Mouse (Mus musculus) cortical plate, adult 2 months (tissue): Measurements from ENCODE around the gene Dennd2a. TPM values are rescaled to one million over a fixed set of nuclear protein-coding genes. Genes with fewer than 3 reads are reported as not detected.
A peak's percentile ranks its signal among the peaks of the same experiment; 100 is the strongest.

Source experiments
- H3K27ac ChIP-seq: fragments of 200-500 bp; 2 replicates; pipeline ENCODE4 v1.5.1; 2012; ENCODE audit warnings: low read length, control low read depth, inconsistent platforms; ENCODE audit not compliant: insufficient read depth
- H3K4me1 ChIP-seq: fragments of 200-500 bp; 2 replicates; pipeline ENCODE4 v1.6.1; 2011; ENCODE audit warnings: low read length; ENCODE audit not compliant: control insufficient read depth, insufficient read depth
- H3K4me3 ChIP-seq: fragments of 200-500 bp; 2 replicates; pipeline ENCODE4 v1.5.1; 2011; ENCODE audit warnings: mild to moderate bottlenecking, low read length, control low read depth; ENCODE audit not compliant: insufficient read depth
- CTCF ChIP-seq: fragments of 200-500 bp; IDR thresholded peaks from 2 replicates; pipeline ENCODE4 v1.5.1; 2011; ENCODE audit warnings: mild to moderate bottlenecking, control low read depth, low read length; ENCODE audit not compliant: insufficient read depth; ENCODE audit errors: extremely low read depth
- POLR2A ChIP-seq: fragments of 200-500 bp; IDR thresholded peaks from 2 replicates; pipeline ENCODE4 v1.6.1; 2011; ENCODE audit warnings: mild to moderate bottlenecking, low read length, control low read depth; ENCODE audit not compliant: insufficient read depth; ENCODE audit errors: extremely low read depth
- polyA plus RNA-seq: library from polyadenylated mRNA; depleted of rRNA; stranded (reverse); fragments of >200 nt; gene quantifications from 2 replicates; pipeline ENCODE4 v1.2.3, GENCODE M21; 2012

The Dennd2a gene
- polyA plus RNA-seq, 1 experiment: 13.1 TPM

- Histone ChIP-seq H3K27ac (no peak overlapping the region), H3K4me1 (no peaks in the 10 kb centered on the region), H3K4me3 (no peak overlapping the region)
- TF ChIP-seq CTCF (no peak), POLR2A (no peak)
Observed at GRCm38 (mm10) chr6:39430722-39431121, 126.9 kb downstream of the Dennd2a start.

- no peak overlapping the region for H3K4me3 ChIP-seq
- TF ChIP-seq CTCF (no peak), POLR2A (no peak)
- no peak overlapping the region for H3K27ac ChIP-seq
- H3K4me1 ChIP-seq: no peaks in the 10 kb centered on the region
Observed at GRCm38 (mm10) chr6:39429007-39429788, 128.5 kb downstream of the Dennd2a start.

- Histone ChIP-seq H3K4me1 (peaks cover 2% of the 10 kb centered on the region; the same call in 1 of the 2 replicates), H3K27ac (no peak overlapping the region), H3K4me3 (no peak overlapping the region)
- no peak for TF ChIP-seq POLR2A
- TF ChIP-seq CTCF: no peak
Observed at GRCm38 (mm10) chr6:39427276-39428003, 130.2 kb downstream of the Dennd2a start.

GRCm38 (mm10) chr6:39426725-39427124, 130.9 kb downstream of the Dennd2a start:
- Histone ChIP-seq H3K27ac (no peak overlapping the region), H3K4me1 (peaks cover 2% of the 10 kb centered on the region; the same call in 1 of the 2 replicates)

GRCm38 (mm10) chr6:39425181-39425580, 132.5 kb downstream of the Dennd2a start:
- no peak overlapping the region for H3K27ac ChIP-seq
- TF ChIP-seq CTCF (no peak), POLR2A (no peak)

More at GRCm38 (mm10) chr6:39426725-39427124, 130.9 kb downstream of the Dennd2a start:
- TF ChIP-seq CTCF (no peak), POLR2A (no peak)
- H3K4me3 ChIP-seq: no peak overlapping the region

GRCm38 (mm10) chr6:39423686-39424085, 134.0 kb downstream of the Dennd2a start:
- Histone ChIP-seq H3K4me1 (peaks cover 2% of the 10 kb centered on the region; the same call in 1 of the 2 replicates), H3K27ac (no peak overlapping the region), H3K4me3 (no peak overlapping the region)
- TF ChIP-seq POLR2A (no peak), CTCF (no peak)

More at GRCm38 (mm10) chr6:39425181-39425580, 132.5 kb downstream of the Dennd2a start:
- Histone ChIP-seq H3K4me1 (peaks cover 2% of the 10 kb centered on the region; the same call in 1 of the 2 replicates), H3K4me3 (no peak overlapping the region)

- Histone ChIP-seq H3K4me3 (no peak overlapping the region), H3K27ac (no peak overlapping the region), H3K4me1 (peaks cover 2% of the 10 kb centered on the region; the same call in 1 of the 2 replicates)
- TF ChIP-seq POLR2A (no peak), CTCF (no peak)
Observed at GRCm38 (mm10) chr6:39423130-39423551, 134.5 kb downstream of the Dennd2a start.

GRCm38 (mm10) chr6:39420867-39421266, 136.8 kb downstream of the Dennd2a start:
- TF ChIP-seq CTCF: no peak
- no peak for TF ChIP-seq POLR2A
- no peak overlapping the region; the same call in 1 of the 2 replicates for H3K4me3 ChIP-seq
- no peak overlapping the region for H3K27ac ChIP-seq
- H3K4me1 ChIP-seq: peaks cover 2% of the 10 kb centered on the region

GRCm38 (mm10) chr6:39419851-39420721, 137.6 kb downstream of the Dennd2a start, which contains the start of gene Mkrn1:
Mkrn1 (minus strand) TSS chr6:39420462.
- peaks cover 2% of the 10 kb centered on the region for H3K4me1 ChIP-seq
- H3K4me3 ChIP-seq: peak within 1 kb of the TSS; percentile 86
- TF ChIP-seq POLR2A: peak; percentile 82
- TF ChIP-seq CTCF: no peak
- H3K27ac ChIP-seq: peak within 1 kb of the TSS; percentile 86
